Mouse (Mus musculus): Measurements from ENCODE around the gene Pcif1.

- no peak for TF ChIP-seq CTCF (IDR thresholded peaks at IDR 0.05; ENCODE audit: borderline replicate concordance, control insufficient read depth, extremely low read depth, insufficient read depth, low read length, poor library complexity)
- TF ChIP-seq POLR2A (IDR thresholded peaks at IDR 0.05; ENCODE audit: control insufficient read depth, extremely low read depth, insufficient read depth, low read length, poor library complexity), result no peak
Measured at GRCm38 (mm10) chr2:164892696-164893216, 13.7 kb downstream of the Pcif1 start.
